Mouse (Mus musculus) liver, adult 2 months (tissue): ENCODE results near the gene Wdr43. TPM values are rescaled to one million over a fixed set of nuclear protein-coding genes. Genes with fewer than 3 reads are reported as not detected.

ENCODE experiments used
- DNase-seq: peaks from one replicate; pipeline ENCODE4 v3.0.0-alpha.2; 2011; ENCODE audit warnings: low read depth, low spot score; ENCODE audit errors: extremely low read depth
- H3K27ac ChIP-seq: fragments of 200-500 bp; replicated peaks from 2 replicates; pipeline ENCODE4 v1.5.1; 2012; ENCODE audit warnings: low read depth, mild to moderate bottlenecking, control low read depth, inconsistent platforms, low read length; ENCODE audit not compliant: insufficient read depth
- H3K27me3 ChIP-seq: fragments of 200-500 bp; 2 replicates; pipeline ENCODE4 v1.6.1; 2012; ENCODE audit warnings: mild to moderate bottlenecking, moderate library complexity, low read length, inconsistent platforms; ENCODE audit not compliant: control insufficient read depth, insufficient read depth
- H3K36me3 ChIP-seq: fragments of 200-500 bp; 2 replicates; pipeline ENCODE4 v1.6.1; 2012; ENCODE audit warnings: low read length, inconsistent platforms; ENCODE audit not compliant: control insufficient read depth, insufficient read depth
- H3K4me1 ChIP-seq: fragments of 200-500 bp; 2 replicates; pipeline ENCODE4 v1.6.1; 2011; ENCODE audit warnings: low read length; ENCODE audit not compliant: control insufficient read depth, insufficient read depth
- H3K4me3 ChIP-seq: fragments of 200-500 bp; 2 replicates; pipeline ENCODE4 v1.5.1; 2011; ENCODE audit warnings: low read depth, mild to moderate bottlenecking, control low read depth, low read length, moderate library complexity; ENCODE audit not compliant: insufficient read depth
- H3K79me2 ChIP-seq: fragments of 200-500 bp; 2 replicates; pipeline ENCODE4 v1.6.1; 2012; ENCODE audit warnings: inconsistent platforms, mild to moderate bottlenecking, low read length, moderate library complexity; ENCODE audit not compliant: control insufficient read depth, insufficient read depth
- H3K9ac ChIP-seq: fragments of 200-500 bp; 2 replicates; pipeline ENCODE4 v1.6.1; 2012; ENCODE audit warnings: low read depth, mild to moderate bottlenecking, control low read depth, inconsistent platforms, low read length
- CTCF ChIP-seq: fragments of 200-500 bp; IDR thresholded peaks from 2 replicates; pipeline ENCODE4 v1.5.1; 2011; ENCODE audit warnings: low read depth, low read length, control low read depth
- POLR2A ChIP-seq: fragments of 200-500 bp; IDR thresholded peaks from 2 replicates; pipeline ENCODE4 v1.6.1; 2011; ENCODE audit warnings: low read length, control low read depth; ENCODE audit not compliant: insufficient read depth; ENCODE audit errors: extremely low read depth
- WGBS: fragments of 180-500 bp; shearing (Covaris S2); methylation state at CpG from one replicate; pipeline ENCODE4 v1.1.7; 2018; 5-methylcytosine and 5-hydroxymethylcytosine counted together
- polyA plus RNA-seq: library from polyadenylated mRNA; depleted of rRNA; stranded (reverse); fragments of >200 nt; gene quantifications from 2 replicates; pipeline ENCODE4 v1.2.3, GENCODE M21; 2012
- total RNA-seq: library from RNA; depleted of rRNA; stranded (reverse); fragments of >200 nt; gene quantifications from 2 replicates; pipeline ENCODE4 v1.2.3, GENCODE M21; 2014

The Wdr43 gene
- total and polyA plus RNA-seq, 2 experiments = 4.8 to 19.5 TPM

DNA sequence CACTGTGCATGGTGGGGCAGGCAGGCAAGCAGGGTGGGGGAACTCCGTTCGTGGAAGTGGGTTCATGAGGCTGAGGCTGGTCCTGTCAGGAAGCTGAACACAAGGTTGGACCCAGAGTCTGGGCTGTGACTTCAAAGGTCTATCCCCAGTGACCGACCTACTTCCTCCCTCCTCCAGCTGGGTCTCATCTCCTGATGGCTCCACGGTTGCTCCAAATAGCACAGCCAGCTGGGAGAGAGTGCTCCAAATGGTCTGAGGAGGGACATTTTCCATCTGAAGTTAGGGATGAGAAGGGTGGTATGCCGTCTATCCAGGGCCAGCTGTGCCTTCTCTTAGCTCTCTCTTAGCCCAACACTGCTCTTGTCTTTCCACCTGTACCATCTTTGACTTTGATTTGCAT lies 74.2 kb downstream of the Wdr43 start:
- 75% methylated on average over 5 of the region's 5 CpGs for WGBS
- no peaks in the 10 kb centered on the region for H3K36me3 ChIP-seq
- H3K79me2 ChIP-seq = no peaks in the 10 kb centered on the region
- H3K9ac ChIP-seq = no peak overlapping the region
- TF ChIP-seq CTCF (no peak), POLR2A (no peak)
- no peaks in the 10 kb centered on the region for H3K27me3 ChIP-seq
- no peaks in the 10 kb centered on the region for H3K4me1 ChIP-seq
- H3K4me3 ChIP-seq = no peak overlapping the region
- H3K27ac ChIP-seq = no peak overlapping the region
- no peak for DNase-seq

DNA sequence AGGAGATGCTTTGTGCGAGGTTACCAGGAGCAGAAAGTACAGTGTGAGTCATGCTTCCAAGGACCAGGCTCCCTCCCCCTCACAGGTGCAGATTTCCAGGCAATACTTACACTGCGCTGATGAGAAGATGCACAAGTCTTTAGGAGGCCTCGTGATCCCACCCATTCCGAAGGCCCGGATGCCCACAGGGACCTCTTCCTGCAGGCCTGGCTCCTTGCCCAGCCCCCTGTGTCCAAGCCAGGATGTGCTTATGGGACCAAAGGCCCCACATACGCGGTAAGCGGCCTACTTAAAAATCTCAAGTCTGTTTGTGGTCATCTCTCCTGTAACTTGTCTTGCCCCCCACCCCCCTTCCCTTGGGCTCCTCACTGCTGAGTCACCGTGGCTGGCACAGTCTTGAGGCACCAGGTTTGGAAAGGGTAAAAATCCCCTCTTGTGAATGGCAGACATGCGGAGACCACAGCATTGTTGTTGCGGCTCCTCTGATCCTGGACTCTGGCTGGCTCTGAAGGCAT lies 75.7 kb downstream of the Wdr43 start:
- no peak for TF ChIP-seq POLR2A
- TF ChIP-seq CTCF = no peak
- Histone ChIP-seq H3K27me3 (no peaks in the 10 kb centered on the region), H3K4me1 (peaks cover 2% of the 10 kb centered on the region; the same call in 1 of the 2 replicates), H3K36me3 (no peaks in the 10 kb centered on the region), H3K79me2 (no peaks in the 10 kb centered on the region), H3K9ac (no peak overlapping the region), H3K4me3 (no peak overlapping the region), H3K27ac (no peak overlapping the region)
- DNase-seq = no peak
- 72% methylated on average over 11 of the region's 11 CpGs for WGBS

DNA sequence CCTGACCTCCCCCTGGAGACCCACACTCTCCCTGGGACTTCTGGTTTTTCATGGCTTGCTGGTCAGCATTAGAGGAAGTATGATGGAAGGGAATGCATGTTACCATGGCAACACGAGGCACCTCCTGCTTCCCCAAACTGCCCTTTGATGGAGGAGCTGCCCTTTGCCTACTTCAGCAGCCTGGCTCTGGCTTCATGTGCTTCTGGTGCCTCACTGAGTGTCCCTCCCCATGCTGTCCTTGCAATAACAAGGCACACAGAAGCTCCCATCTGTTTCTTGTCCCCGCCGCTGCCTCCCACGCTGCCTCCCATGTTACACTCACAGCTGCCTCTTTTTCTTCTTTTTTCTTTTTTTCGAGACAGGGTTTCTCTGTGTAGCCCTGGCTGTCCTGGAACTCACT lies 77.6 kb downstream of the Wdr43 start:
- 79% methylated on average over 5 of the region's 5 CpGs for WGBS
- Histone ChIP-seq H3K4me1 (peaks cover 2% of the 10 kb centered on the region; the same call in 1 of the 2 replicates), H3K4me3 (no peak overlapping the region), H3K27ac (no peak overlapping the region), H3K27me3 (no peaks in the 10 kb centered on the region), H3K9ac (no peak overlapping the region), H3K79me2 (no peaks in the 10 kb centered on the region), H3K36me3 (no peaks in the 10 kb centered on the region)
- TF ChIP-seq POLR2A = no peak
- TF ChIP-seq CTCF = no peak
- DNase-seq = no peak

DNA sequence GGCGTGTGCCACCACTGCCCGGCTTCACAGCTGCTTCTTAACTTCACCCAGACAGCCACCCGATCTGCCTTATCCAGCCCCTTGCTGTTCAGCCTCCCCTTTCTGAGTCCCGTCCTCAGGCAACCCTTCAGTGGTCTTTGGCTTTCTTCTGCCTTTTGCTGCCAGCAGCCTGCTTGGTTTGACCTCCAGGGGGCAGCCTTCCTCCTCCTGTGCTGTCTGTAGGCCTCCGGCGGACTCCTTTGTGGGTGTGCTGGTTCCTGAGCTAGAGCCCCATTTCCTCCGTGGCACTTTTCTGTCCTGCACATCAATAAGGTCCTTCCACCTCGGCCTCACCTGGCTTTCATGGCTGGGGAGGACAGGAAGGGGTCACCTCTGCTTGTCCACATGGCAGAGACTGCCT lies 78.1 kb downstream of the Wdr43 start:
- Histone ChIP-seq H3K4me1 (peaks cover 2% of the 10 kb centered on the region; the same call in 1 of the 2 replicates), H3K4me3 (no peak overlapping the region), H3K27me3 (no peaks in the 10 kb centered on the region), H3K36me3 (no peaks in the 10 kb centered on the region), H3K27ac (no peak overlapping the region), H3K9ac (no peak overlapping the region), H3K79me2 (no peaks in the 10 kb centered on the region)
- TF ChIP-seq POLR2A (no peak), CTCF (peak; percentile 71)
- WGBS = 69% methylated on average over 8 of the region's 8 CpGs
- DNase-seq = no peak

DNA sequence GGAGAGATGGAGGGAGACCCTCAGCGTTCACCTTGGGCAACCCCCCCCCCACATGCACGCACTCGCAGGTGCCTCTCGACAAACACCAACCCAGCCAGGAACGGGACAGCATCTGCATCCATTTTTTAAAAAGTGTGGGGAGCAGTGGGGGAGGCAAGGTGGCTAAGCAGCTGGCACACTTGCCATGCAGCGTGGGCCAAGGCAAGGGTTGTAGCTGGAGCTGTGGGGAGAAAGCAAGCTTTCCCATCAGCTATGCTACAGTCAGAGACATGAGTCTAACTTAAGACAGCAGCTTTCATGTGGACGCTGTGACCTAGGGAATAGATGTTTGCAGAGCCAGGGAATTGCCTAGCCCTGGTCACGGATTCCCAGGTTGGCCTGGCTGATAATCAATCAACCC lies 79.5 kb downstream of the Wdr43 start:
- H3K4me1 ChIP-seq = peaks cover 2% of the 10 kb centered on the region; the same call in 1 of the 2 replicates
- no peak for DNase-seq
- WGBS = 82% methylated on average over 8 of the region's 8 CpGs
- no peak overlapping the region for H3K4me3 ChIP-seq
- no peak for TF ChIP-seq CTCF
- no peak for TF ChIP-seq POLR2A
- H3K27ac ChIP-seq = no peak overlapping the region
- H3K9ac ChIP-seq = no peak overlapping the region
- H3K79me2 ChIP-seq = no peaks in the 10 kb centered on the region
- no peaks in the 10 kb centered on the region for H3K36me3 ChIP-seq
- H3K27me3 ChIP-seq = no peaks in the 10 kb centered on the region

DNA sequence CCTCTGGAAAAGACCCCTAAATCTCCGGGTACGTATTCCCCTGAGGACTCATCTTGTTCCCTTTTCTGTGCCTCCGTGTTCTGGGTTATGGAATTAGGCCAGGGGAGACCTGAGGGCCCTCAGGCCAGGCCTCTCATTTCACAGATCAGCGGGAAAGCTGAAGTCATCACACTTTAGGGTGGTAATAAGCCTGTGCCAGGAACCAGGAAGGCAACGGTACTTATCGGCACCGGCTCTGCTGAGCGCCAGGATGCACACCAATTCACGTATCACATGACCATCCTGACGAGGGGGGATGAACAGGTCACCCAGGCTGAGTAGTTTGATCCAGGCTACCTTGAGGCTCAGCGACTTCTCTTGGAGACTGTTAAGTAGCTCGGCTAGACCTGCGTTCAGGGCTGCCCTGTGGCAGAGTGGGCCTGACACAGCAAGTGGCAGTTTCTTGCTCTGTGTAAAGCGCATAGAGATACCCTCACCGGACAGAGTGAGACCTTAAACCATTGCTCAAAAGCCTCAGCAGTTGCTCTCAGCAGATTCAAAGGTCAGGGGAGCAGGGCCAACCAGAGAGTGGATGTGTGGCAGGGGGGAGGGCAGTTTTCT lies 80.1 kb downstream of the Wdr43 start:
- Histone ChIP-seq H3K9ac (no peak overlapping the region), H3K79me2 (no peaks in the 10 kb centered on the region), H3K4me3 (no peak overlapping the region), H3K27ac (no peak overlapping the region), H3K27me3 (no peaks in the 10 kb centered on the region), H3K4me1 (peaks cover 2% of the 10 kb centered on the region; the same call in 1 of the 2 replicates), H3K36me3 (no peaks in the 10 kb centered on the region)
- WGBS = 75% methylated on average over 15 of the region's 15 CpGs
- peak; percentile 50 for DNase-seq
- TF ChIP-seq CTCF (no peak), POLR2A (no peak)
